Mouse (Mus musculus) cerebellum, adult 11-12 months (tissue): Measurements from ENCODE around the gene Olfr503.
"Not testable (repeated sequence)": the region's sequence is repeated elsewhere in the genome, so short reads cannot be mapped to it uniquely, and the experiment has no call there.

Experiments
- DNase-seq: peaks from one replicate; pipeline ENCODE4 v3.0.0; 2022

Olfr503 gene

GRCm38 (mm10) chr7:108544227-108544626 is at the start of gene Olfr503:
Olfr503 (plus strand) TSS chr7:108544527.
- DNase-seq, result not testable (repeated sequence)

GRCm38 (mm10) chr7:108524965-108525364 is 19.4 kb upstream of the Olfr503 start, which contains the start of gene Olfr502:
Olfr502 (minus strand) TSS chr7:108525065.
- DNase-seq, result no peak

GRCm38 (mm10) chr7:108542416-108542815 is 1.9 kb upstream of the Olfr503 start:
- DNase-seq, result no peak

- no peak for DNase-seq
Observed at GRCm38 (mm10) chr7:108565693-108566092, 21.4 kb downstream of the Olfr503 start, which contains the start of gene Olfr504. Olfr504 (minus strand) TSS chr7:108565793.

- no peak for DNase-seq
Observed at GRCm38 (mm10) chr7:108589797-108590196, 45.5 kb downstream of the Olfr503 start.
